Mouse (Mus musculus) small intestine, adult 2 months (tissue): ENCODE measurements around the gene Snapc1.

Source experiments
- CTCF ChIP-seq: fragments of 200-500 bp; IDR thresholded peaks from 2 replicates; pipeline ENCODE4 v1.5.1; 2012; ENCODE audit warnings: low read depth, mild to moderate bottlenecking, control low read depth, inconsistent platforms, low read length, moderate library complexity, mixed read lengths; ENCODE audit not compliant: insufficient replicate concordance, insufficient read length; ENCODE audit errors: extremely low read depth
- POLR2A ChIP-seq: fragments of 200-500 bp; IDR thresholded peaks from 2 replicates; pipeline ENCODE4 v1.6.1; 2012; ENCODE audit warnings: low read depth, mild to moderate bottlenecking, control low read depth, inconsistent platforms, low read length, moderate library complexity

DNA sequence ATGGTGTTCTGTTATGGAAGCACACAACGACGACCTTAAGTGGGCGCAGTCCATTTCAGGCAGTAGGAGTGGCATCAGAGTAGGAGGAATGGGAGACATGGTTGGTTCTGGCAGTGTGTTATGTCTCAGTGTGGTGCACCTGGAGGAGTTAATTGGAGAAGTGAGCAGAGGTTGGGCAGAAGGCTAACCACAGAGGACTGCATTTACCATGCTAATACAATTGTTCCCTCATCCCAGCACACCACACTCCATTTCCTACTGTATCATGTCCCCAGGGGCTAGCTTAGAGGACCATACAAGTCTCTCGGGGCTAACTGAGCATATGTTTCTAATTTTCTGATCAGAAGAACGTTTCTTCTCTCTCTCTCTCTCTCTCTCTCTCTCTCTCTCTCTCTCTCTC is 51.2 kb downstream of the Snapc1 start:
- TF ChIP-seq CTCF (no peak), POLR2A (no peak)
